Mouse (Mus musculus) activated CD4-positive, CD25-positive, alpha-beta regulatory T cell, adult 4 months (primary cell): ENCODE measurements around the gene Tff3. TPM values are rescaled to one million over a fixed set of nuclear protein-coding genes. Genes with fewer than 3 reads are reported as not detected.

ENCODE experiments used
- polyA plus RNA-seq, 2 experiments: library from polyadenylated mRNA; unstranded; fragments of 100-300 nt; shearing (Covaris generic); gene quantifications; one replicate each; pipeline ENCODE4 v1.2.1; 2017

Gene Tff3
- polyA plus RNA-seq, 2 experiments from 2014 or later: not detected

Other genes starting within 250 kb of the Tff3 start
- gene Glp1r, start 227.8 kb downstream of the Tff3 start, polyA plus RNA-seq: under 1 TPM in 1 of 2 experiments, not detected in 1; 0.15 TPM
- not detected for gene Umodl1, start 175.0 kb downstream of the Tff3 start, polyA plus RNA-seq
- gene Abcg1, start 72.0 kb downstream of the Tff3 start, polyA plus RNA-seq: 100 to 1,000 TPM; 104 to 116 TPM
- not detected for gene Tff2, start 14.6 kb upstream of the Tff3 start, polyA plus RNA-seq
- gene Tff1, start 35.6 kb upstream of the Tff3 start, polyA plus RNA-seq: under 1 TPM in 1 of 2 experiments, not detected in 1; 0.89 TPM
- 1 to 10 TPM; 1.5 to 2.1 TPM for gene Tmprss3, start 69.3 kb upstream of the Tff3 start, polyA plus RNA-seq
- gene Ubash3a, start 78.2 kb upstream of the Tff3 start, polyA plus RNA-seq: 100 to 1,000 TPM; 235 to 244 TPM
- gene Rsph1, start 147.7 kb upstream of the Tff3 start, polyA plus RNA-seq: 1 to 10 TPM in 1 of 2 experiments, under 1 TPM in 1; 0.86 to 2.7 TPM
- gene Slc37a1, start 157.1 kb upstream of the Tff3 start, polyA plus RNA-seq: 10 to 100 TPM; 20.5 to 26.2 TPM